Mouse (Mus musculus): ENCODE data around the gene Bcdin3d. TPM values are rescaled to one million over a fixed set of nuclear protein-coding genes. Genes with fewer than 3 reads are reported as not detected.

The Bcdin3d gene
- 1 to 10 TPM; 5.2 to 8.1 (median 7.1) TPM for total RNA-seq (2022)

- DNase-seq: peak; percentile 85
These were observed at the start of gene Bcdin3d for GRCm38 (mm10) chr15:99474576-99474926. Gene Bcdin3d, minus strand, starts transcription at chr15:99474730.

GRCm38 (mm10) chr15:99520306-99520705, 45.8 kb upstream of the Bcdin3d start:
- DNase-seq: no peak

GRCm38 (mm10) chr15:99519626-99520025, 45.1 kb upstream of the Bcdin3d start:
- no peak for DNase-seq

GRCm38 (mm10) chr15:99517715-99518114, 43.2 kb upstream of the Bcdin3d start:
- no peak for DNase-seq

GRCm38 (mm10) chr15:99516715-99517114, 42.2 kb upstream of the Bcdin3d start:
- no peak for DNase-seq

- no peak for DNase-seq
These were observed 37.4 kb upstream of the Bcdin3d start for GRCm38 (mm10) chr15:99511797-99512525.

GRCm38 (mm10) chr15:99510621-99511020, 36.1 kb upstream of the Bcdin3d start:
- no peak for DNase-seq

GRCm38 (mm10) chr15:99509840-99510239, 35.3 kb upstream of the Bcdin3d start:
- no peak for DNase-seq

GRCm38 (mm10) chr15:99505324-99506095, 31.0 kb upstream of the Bcdin3d start:
- DNase-seq: peak; percentile 32

- DNase-seq: no peak
These were observed 28.7 kb upstream of the Bcdin3d start for GRCm38 (mm10) chr15:99503256-99503655.

GRCm38 (mm10) chr15:99502311-99502831, 27.8 kb upstream of the Bcdin3d start:
- DNase-seq: no peak

- peak; percentile 28 for DNase-seq
These were observed 27.0 kb upstream of the Bcdin3d start for GRCm38 (mm10) chr15:99501292-99502260.

GRCm38 (mm10) chr15:99500320-99500719, 25.8 kb upstream of the Bcdin3d start:
- no peak for DNase-seq

GRCm38 (mm10) chr15:99499726-99500125, 25.2 kb upstream of the Bcdin3d start:
- no peak for DNase-seq

- peak; percentile 83 for DNase-seq
These were observed 24.3 kb upstream of the Bcdin3d start for GRCm38 (mm10) chr15:99498781-99499180.

- DNase-seq: no peak
These were observed 23.8 kb upstream of the Bcdin3d start for GRCm38 (mm10) chr15:99498356-99498755.

- DNase-seq: peak; percentile 77
These were observed 23.2 kb upstream of the Bcdin3d start for GRCm38 (mm10) chr15:99497527-99498242.

GRCm38 (mm10) chr15:99497061-99497460, 22.5 kb upstream of the Bcdin3d start:
- DNase-seq: no peak

- no peak for DNase-seq
These were observed 10.2 kb upstream of the Bcdin3d start for GRCm38 (mm10) chr15:99484745-99485144.

GRCm38 (mm10) chr15:99475814-99476213, 1.3 kb upstream of the Bcdin3d start:
- no peak for DNase-seq

GRCm38 (mm10) chr15:99473801-99474575, 542 bp downstream of the Bcdin3d start:
- peak; percentile 61 for DNase-seq
